Mouse (Mus musculus) heart, postnatal 0 days (tissue): ENCODE measurements around the gene Hpn. TPM values are rescaled to one million over a fixed set of nuclear protein-coding genes. Genes with fewer than 3 reads are reported as not detected.

Experiments
- ATAC-seq: fragments of 200-750 bp; cut with Nextera tagmentation; 2 replicates; pipeline ENCODE4 v1.8.0; 2017; ENCODE audit warnings: low read depth, moderate number of reproducible peaks, moderate library complexity; ENCODE audit not compliant: insufficient read depth
- DNase-seq: peaks from one replicate; pipeline ENCODE4 v3.0.0-alpha.2; 2016; ENCODE audit warnings: low spot score
- H3K27ac ChIP-seq: fragments of 300-500 bp; sonication (generic); 2 replicates; pipeline ENCODE4 v1.5.1; 2014; ENCODE audit warnings: low read depth, mild to moderate bottlenecking
- H3K27me3 ChIP-seq: fragments of 300-500 bp; sonication (generic); 2 replicates; pipeline ENCODE4 v1.6.1; 2014; ENCODE audit warnings: low read length, mixed read lengths; ENCODE audit not compliant: control insufficient read depth, insufficient read depth
- H3K36me3 ChIP-seq: fragments of 300-500 bp; sonication (generic); replicated peaks from 2 replicates; pipeline ENCODE4 v1.6.1; 2014; ENCODE audit warnings: low read length, mixed read lengths; ENCODE audit not compliant: control insufficient read depth, insufficient read depth
- H3K4me1 ChIP-seq: fragments of 300-500 bp; sonication (generic); 2 replicates; pipeline ENCODE4 v1.6.1; 2014; ENCODE audit warnings: antibody characterized with exemption; ENCODE audit not compliant: control insufficient read depth, insufficient read depth
- H3K4me2 ChIP-seq: fragments of 300-500 bp; sonication (generic); 2 replicates; pipeline ENCODE4 v1.6.1; 2014; ENCODE audit warnings: low read depth, mild to moderate bottlenecking, low read length, moderate library complexity
- H3K4me3 ChIP-seq: fragments of 300-500 bp; sonication (generic); 2 replicates; pipeline ENCODE4 v1.5.1; 2014; ENCODE audit warnings: low read depth, low read length
- H3K9ac ChIP-seq: fragments of 300-500 bp; sonication (generic); replicated peaks from 2 replicates; pipeline ENCODE4 v1.6.1; 2014; ENCODE audit warnings: low read depth, low read length, mixed read lengths
- H3K9me3 ChIP-seq: fragments of 300-500 bp; sonication (generic); replicated peaks from 2 replicates; pipeline ENCODE4 v1.6.1; 2016; ENCODE audit warnings: low read length; ENCODE audit not compliant: control insufficient read depth
- CTCF ChIP-seq: IDR thresholded peaks from 2 replicates; pipeline ENCODE4 v1.5.1; 2016; ENCODE audit warnings: antibody characterized with exemption, control low read depth, low read depth
- EP300 ChIP-seq: IDR thresholded peaks from 2 replicates; pipeline ENCODE4 v1.6.1; 2016; ENCODE audit warnings: antibody characterized with exemption, low read depth
- WGBS: fragments of 180-500 bp; shearing (Covaris S2); extraction: QIAGEN DNeasy Blood & Tissue Kit; methylation state at CpG from one replicate; pipeline ENCODE4 v1.1.7; 2014; 5-methylcytosine and 5-hydroxymethylcytosine counted together
- polyA plus RNA-seq: library from polyadenylated mRNA; unstranded; fragments of >200 nt; fragmentation: Nextera tagmentation; extraction: Ambion mirVana; gene quantifications from 2 replicates; pipeline ENCODE4 v1.2.1, GENCODE M21; 2015
- total RNA-seq: library from RNA; depleted of rRNA; stranded (reverse); fragments of >200 nt; gene quantifications from 2 replicates; pipeline ENCODE4 v1.2.3, GENCODE M21; 2014; ENCODE audit warnings: low replicate concordance

Hpn gene
- total and polyA plus RNA-seq, 2 experiments from 2014 or later = 1.7 to 10.5 TPM

DNA sequence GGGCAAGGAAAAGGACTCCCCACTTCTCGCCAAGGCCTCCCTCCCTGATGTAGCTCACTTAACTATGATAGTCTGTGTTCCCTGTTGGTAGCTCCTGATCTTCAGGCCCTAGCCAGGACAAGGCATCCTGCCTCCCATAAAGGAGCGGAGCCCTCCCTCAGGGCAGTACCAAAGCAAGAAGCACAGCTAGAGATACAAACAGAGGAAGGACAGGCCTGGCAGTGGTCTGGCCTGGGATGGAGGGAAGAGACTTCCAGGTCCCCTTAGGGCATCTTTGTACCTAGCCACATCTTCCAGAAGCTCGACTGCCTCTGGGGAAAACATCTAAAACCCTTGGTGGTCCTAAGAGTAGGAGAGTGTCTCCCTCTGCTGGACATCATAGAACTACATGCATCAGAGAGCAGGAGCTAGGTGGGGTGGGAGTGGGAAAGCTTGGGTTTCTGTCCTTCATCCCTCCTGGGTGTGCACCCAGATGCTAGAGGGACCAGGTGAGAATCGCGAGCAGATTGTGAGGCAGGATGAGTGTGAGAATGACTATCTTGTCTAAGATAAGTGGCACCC, 37.1 kb downstream of the Hpn start:
- Histone ChIP-seq H3K4me3 (no peak overlapping the region), H3K9me3 (no peaks in the 10 kb centered on the region), H3K4me2 (no peak overlapping the region), H3K27ac (no peak overlapping the region), H3K9ac (no peak overlapping the region), H3K27me3 (no peaks in the 10 kb centered on the region; the same call in 1 of the 2 replicates), H3K4me1 (no peaks in the 10 kb centered on the region), H3K36me3 (no peaks in the 10 kb centered on the region)
- DNase-seq (peak; percentile 41), ATAC-seq (no peak)
- TF ChIP-seq EP300 (no peak), CTCF (peak; percentile 92)
- WGBS = 40% methylated on average over 5 of the region's 5 CpGs

GRCm38 (mm10) chr7:31077470-31077869, 37.6 kb downstream of the Hpn start:
- no peak for ATAC-seq
- no peak for TF ChIP-seq EP300
- no peak for TF ChIP-seq CTCF
- WGBS = 56% methylated on average over 6 of the region's 6 CpGs

DNA sequence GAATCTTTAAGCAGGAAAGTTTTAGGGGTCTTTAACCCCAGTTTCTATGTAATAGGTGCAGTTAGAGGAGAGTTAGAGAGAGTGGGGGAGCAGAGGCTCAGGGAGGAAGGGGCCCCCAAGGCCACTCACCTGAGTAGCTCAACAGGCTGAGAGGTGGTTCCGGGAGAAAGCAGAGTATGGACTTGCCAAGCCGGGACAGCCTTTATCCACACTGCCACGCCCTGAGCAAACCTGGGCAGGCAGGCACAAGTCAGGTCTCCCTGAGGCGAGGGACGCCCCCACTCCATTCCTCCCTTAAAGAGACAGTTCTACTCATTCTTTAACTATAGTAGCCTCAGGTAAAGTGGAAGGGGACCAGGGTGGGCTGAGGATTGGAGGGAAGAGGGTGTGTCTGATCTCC, 38.6 kb downstream of the Hpn start, which contains the start of gene Fxyd3:
TSS of gene Fxyd3 (minus strand) at position 213 of the 400 bp plus-strand sequence.
- ATAC-seq (no peak), DNase-seq (no peak)
- H3K4me1 ChIP-seq = no peaks in the 10 kb centered on the region
- no peak within 1 kb of the TSS for H3K4me3 ChIP-seq
- no peak within 1 kb of the TSS for H3K4me2 ChIP-seq
- no peaks in the 10 kb centered on the region; the same call in 1 of the 2 replicates for H3K27me3 ChIP-seq
- H3K9me3 ChIP-seq = no peaks in the 10 kb centered on the region
- WGBS = 54% methylated on average over 5 of the region's 5 CpGs
- no peak within 1 kb of the TSS for H3K9ac ChIP-seq
- no peak for TF ChIP-seq CTCF
- TF ChIP-seq EP300 = no peak
- H3K36me3 ChIP-seq = no peaks in the 10 kb centered on the region
- H3K27ac ChIP-seq = no peak within 1 kb of the TSS

More at GRCm38 (mm10) chr7:31077470-31077869, 37.6 kb downstream of the Hpn start:
- H3K4me1 ChIP-seq = no peaks in the 10 kb centered on the region
- no peak overlapping the region for H3K27ac ChIP-seq
- H3K9me3 ChIP-seq = no peaks in the 10 kb centered on the region
- H3K27me3 ChIP-seq = no peaks in the 10 kb centered on the region; the same call in 1 of the 2 replicates
- H3K4me3 ChIP-seq = no peak overlapping the region
- DNase-seq = no peak
- no peak overlapping the region for H3K4me2 ChIP-seq
- no peak overlapping the region for H3K9ac ChIP-seq
- no peaks in the 10 kb centered on the region for H3K36me3 ChIP-seq

- Histone ChIP-seq H3K27ac (no peak overlapping the region), H3K4me2 (no peak overlapping the region), H3K27me3 (no peaks in the 10 kb centered on the region; the same call in 1 of the 2 replicates), H3K4me3 (no peak overlapping the region), H3K9ac (no peak overlapping the region), H3K4me1 (no peaks in the 10 kb centered on the region), H3K36me3 (no peaks in the 10 kb centered on the region), H3K9me3 (no peaks in the 10 kb centered on the region)
- ATAC-seq (no peak), DNase-seq (no peak)
- WGBS = 62% methylated on average over 5 of the region's 5 CpGs
- TF ChIP-seq CTCF = no peak
- no peak for TF ChIP-seq EP300
Measured at GRCm38 (mm10) chr7:31074713-31075069, 40.4 kb downstream of the Hpn start.

DNA sequence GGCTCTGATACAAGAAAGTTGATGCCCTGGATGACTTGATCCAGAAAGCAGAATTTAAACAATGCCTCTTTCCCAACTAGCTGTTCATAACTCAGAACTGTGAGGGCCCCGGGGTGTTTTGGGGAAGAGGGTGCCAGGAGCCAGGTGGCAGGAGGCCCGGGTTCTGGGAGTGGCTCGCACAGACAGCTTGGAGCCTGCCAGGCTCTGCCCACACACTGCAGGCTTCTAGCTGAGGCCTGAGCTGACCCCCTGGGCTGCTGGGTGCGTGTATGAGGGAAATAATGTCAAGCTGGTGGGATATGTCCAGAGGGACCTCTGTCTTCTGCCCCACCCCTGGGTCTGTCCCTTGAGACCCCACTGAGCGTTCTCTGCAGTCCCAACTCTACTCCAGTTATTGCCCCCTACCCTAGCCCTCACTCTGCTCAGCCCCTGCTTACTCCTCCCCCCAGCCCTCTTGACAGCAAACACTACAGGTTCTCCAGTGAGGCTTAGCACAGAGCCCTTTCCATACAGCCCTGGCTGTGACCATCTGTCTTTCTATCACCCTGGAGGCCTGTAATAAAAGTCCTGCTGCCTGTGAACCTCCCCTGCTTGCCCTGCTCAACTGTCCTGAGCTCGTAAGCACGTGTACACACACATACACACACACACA, 40.9 kb downstream of the Hpn start:
- Histone ChIP-seq H3K27ac (no peak overlapping the region), H3K4me1 (no peaks in the 10 kb centered on the region), H3K9me3 (no peaks in the 10 kb centered on the region), H3K27me3 (no peaks in the 10 kb centered on the region; the same call in 1 of the 2 replicates), H3K36me3 (no peaks in the 10 kb centered on the region), H3K4me2 (no peak overlapping the region), H3K9ac (no peak overlapping the region), H3K4me3 (no peak overlapping the region)
- 64% methylated on average over 7 of the region's 7 CpGs for WGBS
- no peak for ATAC-seq
- DNase-seq = no peak
- TF ChIP-seq EP300 (no peak), CTCF (no peak)

- TF ChIP-seq CTCF (no peak), EP300 (no peak)
- ATAC-seq (no peak), DNase-seq (no peak)
- Histone ChIP-seq H3K4me3 (no peak overlapping the region), H3K27me3 (no peaks in the 10 kb centered on the region; the same call in 1 of the 2 replicates), H3K9me3 (no peaks in the 10 kb centered on the region), H3K27ac (no peak overlapping the region), H3K4me1 (no peaks in the 10 kb centered on the region), H3K9ac (no peak overlapping the region), H3K4me2 (no peak overlapping the region), H3K36me3 (no peaks in the 10 kb centered on the region)
Measured at GRCm38 (mm10) chr7:31073546-31073945, 41.5 kb downstream of the Hpn start.
